Mouse (Mus musculus) thymus, adult 18-20 months (tissue): ENCODE measurements around the gene Vtcn1.
A peak's percentile ranks its signal among the peaks of the same experiment; 100 is the strongest.
"Not testable (repeated sequence)": the region's sequence is repeated elsewhere in the genome, so short reads cannot be mapped to it uniquely, and the experiment has no call there.

Source experiments
- DNase-seq, 2 experiments: peaks; one replicate each; pipeline ENCODE4 v3.0.0; 2022; ENCODE audit warnings: mixed read lengths in 2 of 2

The Vtcn1 gene

GRCm38 (mm10) chr3:100825225-100825965 is at the start of gene Vtcn1:
Gene Vtcn1, plus strand, starts transcription at chr3:100825459.
- DNase-seq, result no peak

- no peak for DNase-seq
Measured at GRCm38 (mm10) chr3:100776967-100777366, 48.3 kb upstream of the Vtcn1 start.

GRCm38 (mm10) chr3:100777568-100777967 is 47.7 kb upstream of the Vtcn1 start:
- no peak for DNase-seq

GRCm38 (mm10) chr3:100786076-100786475 is 39.2 kb upstream of the Vtcn1 start:
- no peak for DNase-seq

GRCm38 (mm10) chr3:100791670-100792069 is 33.6 kb upstream of the Vtcn1 start:
- no peak for DNase-seq

GRCm38 (mm10) chr3:100793345-100793744 is 31.9 kb upstream of the Vtcn1 start:
- no peak for DNase-seq

- no peak for DNase-seq
Measured at GRCm38 (mm10) chr3:100796571-100796970, 28.7 kb upstream of the Vtcn1 start.

- DNase-seq, result peak in 1 of 2 experiments; percentile 38
Measured at GRCm38 (mm10) chr3:100797166-100798145, 27.8 kb upstream of the Vtcn1 start.

- DNase-seq, result no peak
Measured at GRCm38 (mm10) chr3:100798872-100799422, 26.3 kb upstream of the Vtcn1 start.

GRCm38 (mm10) chr3:100804975-100805374 is 20.3 kb upstream of the Vtcn1 start:
- no peak for DNase-seq

GRCm38 (mm10) chr3:100805925-100806324 is 19.3 kb upstream of the Vtcn1 start:
- no peak for DNase-seq

- DNase-seq, result no peak
Measured at GRCm38 (mm10) chr3:100810461-100810860, 14.8 kb upstream of the Vtcn1 start.

- DNase-seq, result no peak
Measured at GRCm38 (mm10) chr3:100811836-100812235, 13.4 kb upstream of the Vtcn1 start.

- DNase-seq, result not testable (repeated sequence)
Measured at GRCm38 (mm10) chr3:100815490-100815889, 9.8 kb upstream of the Vtcn1 start.

- DNase-seq, result no peak
Measured at GRCm38 (mm10) chr3:100818709-100819108, 6.5 kb upstream of the Vtcn1 start.

- DNase-seq, result no peak
Measured at GRCm38 (mm10) chr3:100819571-100819970, 5.7 kb upstream of the Vtcn1 start.

- no peak for DNase-seq
Measured at GRCm38 (mm10) chr3:100820852-100821251, 4.4 kb upstream of the Vtcn1 start.

- no peak for DNase-seq
Measured at GRCm38 (mm10) chr3:100821276-100821675, 4.0 kb upstream of the Vtcn1 start.

- DNase-seq, result no peak
Measured at GRCm38 (mm10) chr3:100843784-100844183, 18.5 kb downstream of the Vtcn1 start.

GRCm38 (mm10) chr3:100844366-100844765 is 19.1 kb downstream of the Vtcn1 start:
- DNase-seq, result no peak

GRCm38 (mm10) chr3:100848348-100848747 is 23.1 kb downstream of the Vtcn1 start:
- DNase-seq, result no peak

- DNase-seq, result no peak
Measured at GRCm38 (mm10) chr3:100850468-100850867, 25.2 kb downstream of the Vtcn1 start.

- no peak for DNase-seq
Measured at GRCm38 (mm10) chr3:100856050-100856815, 31.0 kb downstream of the Vtcn1 start.
